Comparison of ENCODE assay signal across 10 mouse cellular contexts in the genomic region with DNA sequence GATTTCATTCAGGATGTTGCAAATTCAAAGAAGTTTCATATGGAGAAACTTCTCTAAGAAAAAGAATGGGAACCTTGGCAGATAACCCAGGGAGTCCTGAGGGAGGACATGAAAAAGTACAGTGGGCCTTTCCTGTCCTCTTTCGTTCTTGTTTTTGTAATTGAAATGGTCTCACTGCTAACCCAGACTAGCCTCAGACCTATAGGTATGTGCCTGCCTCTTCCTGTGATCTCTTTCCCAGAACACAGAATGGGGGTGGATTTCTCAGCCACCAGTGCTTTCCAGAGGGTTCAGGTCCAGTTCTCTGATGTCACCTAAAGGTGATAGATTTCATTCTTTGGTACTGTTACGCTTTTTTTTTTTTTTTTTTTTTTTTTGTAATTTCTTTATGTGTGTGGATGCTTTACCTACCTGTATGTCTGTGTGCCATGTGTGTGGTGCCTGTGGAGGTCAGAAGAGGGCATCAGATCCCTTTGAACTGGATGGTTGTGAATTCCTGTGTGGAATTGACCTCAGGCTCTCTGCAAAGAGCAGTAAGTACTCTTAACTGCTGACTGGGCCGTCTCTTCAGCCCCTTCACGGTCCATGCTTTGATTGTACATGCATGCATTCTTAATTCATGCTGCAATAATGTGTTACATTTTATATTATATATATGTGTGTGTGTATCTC. TPM values are rescaled to one million over a fixed set of nuclear protein-coding genes. Genes with fewer than 3 reads are reported as not detected.
DNase-seq lines count a peak whose midpoint lies in the region; ATAC-seq and TF ChIP-seq lines count a peak whose summit lies in the region.
"Had no signal": no experiment of that assay in that cellular context is flagged by ENCODE, and none has a peak within 500 bp of the region (broad histone marks: within the 10 kb centered on the region; RNA-seq: fewer than 3 reads in every experiment).

No protein-coding gene starts in this region.

- no peak for TF ChIP-seq POLR2A in heart, adult 2 months (IDR thresholded peaks at IDR 0.05; ENCODE audit: insufficient read depth, low read depth, low read length)

- H3K36me3 ChIP-seq in heart, adult 2 months (ENCODE audit: control insufficient read depth, insufficient read depth, low read length), result peaks cover 17% of the 10 kb centered on the region
- H3K36me3 ChIP-seq in liver, embryonic 14.5 days (replicated peaks; ENCODE audit: control insufficient read depth, insufficient read depth, low read depth), result no peaks in the 10 kb centered on the region
- no peaks in the 10 kb centered on the region for H3K36me3 ChIP-seq in liver, embryonic 11.5 days (ENCODE audit: control insufficient read depth, insufficient read depth, low read length)
- no peaks in the 10 kb centered on the region for H3K36me3 ChIP-seq in heart, embryonic 16.5 days (ENCODE audit: control insufficient read depth, insufficient read depth)
- no peaks in the 10 kb centered on the region for H3K36me3 ChIP-seq in stomach, embryonic 14.5 days (ENCODE audit: control insufficient read depth, insufficient read depth, low read length)
- H3K36me3 ChIP-seq in midbrain, postnatal 0 days (ENCODE audit: insufficient read depth, low read length), result no peaks in the 10 kb centered on the region

- no peak for TF ChIP-seq EP300 in heart, adult 2 months (IDR thresholded peaks at IDR 0.05; ENCODE audit: insufficient read depth, low read depth, low read length)
- TF ChIP-seq EP300 in liver, embryonic 14.5 days (IDR thresholded peaks at IDR 0.05; ENCODE audit: low read depth), result no peak

- intact Hi-C loops in heart, adult 2 months (cut with DNase I), result loop anchor here (5.0 kb wide), 2 partner anchors 88 to 298 kb away; no protein-coding TSS in a partner anchor
- intact Hi-C loops in heart, postnatal 36 days (cut with DNase I), result loop anchor here (2.0 to 5.0 kb wide), 3 partner anchors 26 to 298 kb away; no protein-coding TSS in a partner anchor

- WGBS in heart, adult 2 months, result 32% methylated on average over 4 of the region's 4 CpGs
- WGBS in liver, embryonic 14.5 days (ENCODE audit: insufficient replicate concordance), result 60% methylated on average over 4 of the region's 4 CpGs
- WGBS in liver, embryonic 11.5 days, result 67% methylated on average over 4 of the region's 4 CpGs
- WGBS in heart, embryonic 16.5 days, result 33% methylated on average over 4 of the region's 4 CpGs
- WGBS in stomach, embryonic 14.5 days, result 59% methylated on average over 4 of the region's 4 CpGs
- 58% methylated on average over 4 of the region's 4 CpGs for WGBS in midbrain, postnatal 0 days

- peaks cover 7% of the 10 kb centered on the region for H3K79me2 ChIP-seq in heart, adult 2 months (replicated peaks; ENCODE audit: control insufficient read depth, insufficient read depth, low read length)

- no peak overlapping the region for H3K4me3 ChIP-seq in heart, adult 2 months
- no peak overlapping the region for H3K4me3 ChIP-seq in liver, embryonic 14.5 days (ENCODE audit: insufficient read depth in 1 of 2, low read depth in 2 of 2, low read length in 2 of 2)
- no peak overlapping the region for H3K4me3 ChIP-seq in liver, embryonic 11.5 days (ENCODE audit: low read depth, low read length)
- no peak overlapping the region for H3K4me3 ChIP-seq in heart, embryonic 16.5 days (ENCODE audit: low read length)
- no peak overlapping the region for H3K4me3 ChIP-seq in stomach, embryonic 14.5 days (ENCODE audit: low read depth, low read length)
- no peak overlapping the region for H3K4me3 ChIP-seq in midbrain, postnatal 0 days (ENCODE audit: low read depth, low read length)

- no peak overlapping the region for H3K27ac ChIP-seq in heart, adult 2 months
- no peak overlapping the region for H3K27ac ChIP-seq in liver, embryonic 14.5 days
- H3K27ac ChIP-seq in liver, embryonic 11.5 days (ENCODE audit: low read depth, low read length), result no peak overlapping the region
- H3K27ac ChIP-seq in heart, embryonic 16.5 days (ENCODE audit: low read length), result no peak overlapping the region
- H3K27ac ChIP-seq in stomach, embryonic 14.5 days (ENCODE audit: low read length), result no peak overlapping the region
- no peak overlapping the region for H3K27ac ChIP-seq in midbrain, postnatal 0 days (ENCODE audit: low read depth, low read length)

- DNase-seq in heart, adult 2 months, result no peak
- DNase-seq in heart, postnatal 36 days, result no peak
- DNase-seq in liver, embryonic 14.5 days (ENCODE audit: low read depth in 3 of 3, low spot score in 3 of 3), result no peak
- no peak for DNase-seq in liver, embryonic 11.5 days (ENCODE audit: low spot score)
- no peak for DNase-seq in midbrain, postnatal 0 days (ENCODE audit: low spot score)
- no peak for DNase-seq in layer of hippocampus, adult 9-11 months

- H3K9ac ChIP-seq in heart, adult 2 months (ENCODE audit: low read depth, low read length), result no peak overlapping the region
- H3K9ac ChIP-seq in liver, embryonic 14.5 days (replicated peaks), result no peak overlapping the region
- H3K9ac ChIP-seq in liver, embryonic 11.5 days (ENCODE audit: low read depth, low read length), result no peak overlapping the region
- 0 out of 2 replicates have a peak overlapping the region, but pooled peaks have one; percentile 25 for H3K9ac ChIP-seq in heart, embryonic 16.5 days (ENCODE audit: low read length)
- no peak overlapping the region for H3K9ac ChIP-seq in stomach, embryonic 14.5 days (replicated peaks; ENCODE audit: low read depth, low read length)
- H3K9ac ChIP-seq in midbrain, postnatal 0 days (replicated peaks; ENCODE audit: low read length, poor library complexity, severe bottlenecking), result no peak overlapping the region

- peak; percentile 43 for TF ChIP-seq CTCF in heart, adult 2 months (IDR thresholded peaks at IDR 0.05)
- TF ChIP-seq CTCF in liver, embryonic 14.5 days (IDR thresholded peaks at IDR 0.05; ENCODE audit: low read depth), result peak; percentile 24; the same call in 1 of the 2 replicates
- no peak for TF ChIP-seq CTCF in midbrain, postnatal 0 days (IDR thresholded peaks at IDR 0.05)

- no peaks in the 10 kb centered on the region for H3K27me3 ChIP-seq in heart, adult 2 months (ENCODE audit: control insufficient read depth, insufficient read depth, low read length)
- no peaks in the 10 kb centered on the region for H3K27me3 ChIP-seq in liver, embryonic 14.5 days (ENCODE audit: control insufficient read depth, insufficient read depth, low read length)
- H3K27me3 ChIP-seq in liver, embryonic 11.5 days (replicated peaks; ENCODE audit: control insufficient read depth, insufficient read depth, low read length), result no peaks in the 10 kb centered on the region
- no peaks in the 10 kb centered on the region for H3K27me3 ChIP-seq in heart, embryonic 16.5 days (ENCODE audit: control insufficient read depth, insufficient read depth, low read length)
- H3K27me3 ChIP-seq in stomach, embryonic 14.5 days (ENCODE audit: control insufficient read depth, insufficient read depth, low read length), result no peaks in the 10 kb centered on the region
- no peaks in the 10 kb centered on the region for H3K27me3 ChIP-seq in midbrain, postnatal 0 days (ENCODE audit: insufficient read depth, low read length)

- peak overlapping the region; percentile 8; the same call in 1 of the 2 replicates for H3K4me2 ChIP-seq in liver, embryonic 14.5 days (ENCODE audit: low read depth)
- H3K4me2 ChIP-seq in liver, embryonic 11.5 days, result no peak overlapping the region
- H3K4me2 ChIP-seq in heart, embryonic 16.5 days (ENCODE audit: low read depth, low read length), result peak overlapping the region; percentile 77
- peak overlapping the region; percentile 66; the same call in 1 of the 2 replicates for H3K4me2 ChIP-seq in stomach, embryonic 14.5 days (replicated peaks; ENCODE audit: low read depth, low read length)
- no peak overlapping the region for H3K4me2 ChIP-seq in midbrain, postnatal 0 days (ENCODE audit: low read depth, low read length, poor library complexity, severe bottlenecking)

- ATAC-seq in liver, embryonic 14.5 days (ENCODE audit: insufficient read depth), result no peak
- no peak for ATAC-seq in liver, embryonic 11.5 days (replicated peaks; ENCODE audit: low FRiP score)
- no peak for ATAC-seq in heart, embryonic 16.5 days (replicated peaks; ENCODE audit: extremely low read depth, insufficient read depth, low FRiP score)
- ATAC-seq in stomach, embryonic 14.5 days (ENCODE audit: insufficient number of reproducible peaks, insufficient read depth, low FRiP score, low read depth), result no peak
- no peak for ATAC-seq in midbrain, postnatal 0 days (ENCODE audit: low FRiP score)
- ATAC-seq: activated CD4-positive, CD25-positive, alpha-beta regulatory T cell, adult 4 months; forebrain, embryonic 16.5 days had no signal

- H3K4me1 ChIP-seq in heart, adult 2 months (ENCODE audit: control insufficient read depth, insufficient read depth, low read length), result peaks cover 16% of the 10 kb centered on the region
- H3K4me1 ChIP-seq in liver, embryonic 14.5 days (replicated peaks; ENCODE audit: control insufficient read depth in 2 of 2, insufficient read depth in 2 of 2, low read length in 1 of 2), result peaks cover 24 to 28% of the 10 kb centered on the region in 2 experiments
- H3K4me1 ChIP-seq in liver, embryonic 11.5 days (replicated peaks; ENCODE audit: control insufficient read depth, insufficient read depth, low read length), result peaks cover 25% of the 10 kb centered on the region
- H3K4me1 ChIP-seq in heart, embryonic 16.5 days (ENCODE audit: control insufficient read depth, insufficient read depth, low read length), result peaks cover 42% of the 10 kb centered on the region
- H3K4me1 ChIP-seq in stomach, embryonic 14.5 days (ENCODE audit: control insufficient read depth, insufficient read depth, low read length), result peaks cover 24% of the 10 kb centered on the region
- H3K4me1 ChIP-seq in midbrain, postnatal 0 days (ENCODE audit: insufficient read depth, low read length), result peaks cover 15% of the 10 kb centered on the region

- H3K9me3 ChIP-seq in liver, embryonic 14.5 days (ENCODE audit: control insufficient read depth, low read length), result no peaks in the 10 kb centered on the region
- H3K9me3 ChIP-seq in liver, embryonic 11.5 days (ENCODE audit: control insufficient read depth, low read length), result no peaks in the 10 kb centered on the region
- H3K9me3 ChIP-seq in heart, embryonic 16.5 days (replicated peaks; ENCODE audit: control insufficient read depth, low read length), result no peaks in the 10 kb centered on the region
- no peaks in the 10 kb centered on the region for H3K9me3 ChIP-seq in stomach, embryonic 14.5 days (ENCODE audit: control insufficient read depth, low read depth, low read length)
- no peaks in the 10 kb centered on the region for H3K9me3 ChIP-seq in midbrain, postnatal 0 days (ENCODE audit: low read length)

RNA-seq across cellular contexts. Expression of gene Dstn, which starts 3.8 kb away (rescaled TPM):
- 100 to 1,000 TPM; 163 to 166 TPM for total RNA-seq in heart, adult 2 months (2021)
- polyA plus RNA-seq in heart, adult 2 months (2012; rRNA removed), result 54.8 and 85.7 TPM in 2 replicates
- 100 to 1,000 TPM; 196 to 202 TPM for total RNA-seq in heart, postnatal 36 days (2021)
- polyA plus RNA-seq in liver, embryonic 14.5 days (2012; rRNA removed), result 19.5 and 33.1 TPM in 2 replicates
- polyA plus RNA-seq in liver, embryonic 14.5 days (2014; fragmentation: Nextera tagmentation; extraction: Ambion mirVana), result 123 and 129 TPM in 2 replicates
- polyA plus RNA-seq in liver, embryonic 11.5 days (2014; fragmentation: Nextera tagmentation; extraction: Ambion mirVana), result 241 and 242 TPM in 2 replicates
- 853 and 944 TPM in 2 replicates for polyA plus RNA-seq in heart, embryonic 16.5 days (2015; fragmentation: Nextera tagmentation; extraction: Ambion mirVana)
- polyA plus RNA-seq in stomach, embryonic 14.5 days (2014; fragmentation: Nextera tagmentation; extraction: Ambion mirVana), result 841 and 854 TPM in 2 replicates
- total RNA-seq in midbrain, postnatal 0 days (2014; rRNA removed), result 244 and 284 TPM in 2 replicates
- 409 and 413 TPM in 2 replicates for polyA plus RNA-seq in midbrain, postnatal 0 days (2015; fragmentation: Nextera tagmentation; extraction: Ambion mirVana)

RNA-seq across cellular contexts. Expression of gene Bfsp1, which starts 56.0 kb away (rescaled TPM):
- under 1 TPM; 0.25 to 0.26 TPM for total RNA-seq in heart, adult 2 months (2021)
- 0.27 and 0.32 TPM in 2 replicates for polyA plus RNA-seq in heart, adult 2 months (2012; rRNA removed)
- under 1 TPM; 0.17 to 0.27 TPM for total RNA-seq in heart, postnatal 36 days (2021)
- polyA plus RNA-seq in liver, embryonic 14.5 days (2012; rRNA removed), result 0.09 and 0.13 TPM in 2 replicates
- polyA plus RNA-seq in liver, embryonic 14.5 days (2014; fragmentation: Nextera tagmentation; extraction: Ambion mirVana), result 0.08 and 0.22 TPM in 2 replicates
- polyA plus RNA-seq in liver, embryonic 11.5 days (2014; fragmentation: Nextera tagmentation; extraction: Ambion mirVana), result 0.45 and 0.96 TPM in 2 replicates
- polyA plus RNA-seq in heart, embryonic 16.5 days (2015; fragmentation: Nextera tagmentation; extraction: Ambion mirVana), result 1.1 and 1.4 TPM in 2 replicates
- polyA plus RNA-seq in stomach, embryonic 14.5 days (2014; fragmentation: Nextera tagmentation; extraction: Ambion mirVana), result 0.93 and 1.6 TPM in 2 replicates
- 1.5 and 2.5 TPM in 2 replicates for total RNA-seq in midbrain, postnatal 0 days (2014; rRNA removed)
- polyA plus RNA-seq in midbrain, postnatal 0 days (2015; fragmentation: Nextera tagmentation; extraction: Ambion mirVana), result 2.5 TPM in 2 replicates

Comparison
In these comparisons a context has a peak if more than half of its experiments do, and no peak if none do; other contexts are left out.
1. H3K4me2 ChIP-seq: peak in liver, embryonic 14.5 days (single experiment), heart, embryonic 16.5 days (single experiment) and stomach, embryonic 14.5 days (single experiment); none in liver, embryonic 11.5 days (single experiment) and midbrain, postnatal 0 days (single experiment).